Comparison of ENCODE assay signal across 10 mouse cellular contexts in genomic region chr6:48552918-48553317, GRCm38 (mm10). TPM values are rescaled to one million over a fixed set of nuclear protein-coding genes. Genes with fewer than 3 reads are reported as not detected.
DNase-seq lines count a peak whose midpoint lies in the region; ATAC-seq lines count a peak whose summit lies in the region.
"Had no signal": no experiment of that assay in that cellular context is flagged by ENCODE, and none has a peak within 500 bp of the region (broad histone marks: within the 10 kb centered on the region; RNA-seq: fewer than 3 reads in every experiment).

No protein-coding gene starts in this region.

- no peaks in the 10 kb centered on the region for H3K27me3 ChIP-seq in hindbrain, embryonic 10.5 days (ENCODE audit: insufficient read depth, poor library complexity, severe bottlenecking)
- H3K27me3 ChIP-seq in hindbrain, embryonic 16.5 days (replicated peaks; ENCODE audit: control insufficient read depth, insufficient read depth, low read length) = no peaks in the 10 kb centered on the region
- no peaks in the 10 kb centered on the region for H3K27me3 ChIP-seq in neural tube, embryonic 13.5 days

- no peak overlapping the region for H3K9ac ChIP-seq in hindbrain, embryonic 16.5 days (ENCODE audit: low read depth, low read length)
- no peak overlapping the region for H3K9ac ChIP-seq in neural tube, embryonic 13.5 days

- no peak overlapping the region for H3K4me3 ChIP-seq in hindbrain, embryonic 10.5 days
- no peak overlapping the region for H3K4me3 ChIP-seq in hindbrain, embryonic 16.5 days (ENCODE audit: low read length)
- no peak overlapping the region for H3K4me3 ChIP-seq in neural tube, embryonic 13.5 days

- 61% methylated on average over 4 of the region's 4 CpGs for WGBS in hindbrain, embryonic 10.5 days
- 63% methylated on average over 4 of the region's 4 CpGs for WGBS in hindbrain, embryonic 16.5 days
- 69% methylated on average over 4 of the region's 4 CpGs for whole genome bisulfite sequencing in neural tube, embryonic 13.5 days

- H3K4me1 ChIP-seq in hindbrain, embryonic 10.5 days (replicated peaks) = peaks cover 18% of the 10 kb centered on the region
- peaks cover 9% of the 10 kb centered on the region for H3K4me1 ChIP-seq in hindbrain, embryonic 16.5 days (ENCODE audit: control insufficient read depth, insufficient read depth, low read depth, low read length)
- H3K4me1 ChIP-seq in neural tube, embryonic 13.5 days (replicated peaks) = peaks cover 21% of the 10 kb centered on the region

- H3K9me3 ChIP-seq in hindbrain, embryonic 10.5 days = no peaks in the 10 kb centered on the region
- H3K9me3 ChIP-seq in hindbrain, embryonic 16.5 days (ENCODE audit: control insufficient read depth, low read length) = no peaks in the 10 kb centered on the region
- no peaks in the 10 kb centered on the region for H3K9me3 ChIP-seq in neural tube, embryonic 13.5 days

- peak; percentile 12 for DNase-seq in hindbrain, embryonic 10.5 days (ENCODE audit: low spot score)
- peak; percentile 97 for DNase-seq in ES-CJ7 (ENCODE audit: low read depth, low spot score)
- peak; percentile 61 for DNase-seq in embryo, embryonic 11 days
- DNase-seq in layer of hippocampus, postnatal 25 days (ENCODE audit: extremely low spot score in 1 of 2, low spot score in 1 of 2) = no peak
- no peak for DNase-seq in left cerebral cortex, postnatal 36 days (ENCODE audit: low spot score in 2 of 2)

- H3K27ac ChIP-seq in hindbrain, embryonic 10.5 days = no peak overlapping the region
- H3K27ac ChIP-seq in hindbrain, embryonic 16.5 days (ENCODE audit: low read depth, low read length) = no peak overlapping the region
- H3K27ac ChIP-seq in neural tube, embryonic 13.5 days (replicated peaks) = peak overlapping the region; percentile 96; the same call in 1 of the 2 replicates

- intact Hi-C loops in left cerebral cortex, postnatal 36 days (cut with DNase I) = loop anchor here (5.0 kb wide), 1 partner anchor 74 kb away; the partner anchor contains the start of gene AI854703

- H3K4me2 ChIP-seq in hindbrain, embryonic 16.5 days (ENCODE audit: low read length) = no peak overlapping the region
- H3K4me2 ChIP-seq in neural tube, embryonic 13.5 days = no peak overlapping the region

- ATAC-seq in hindbrain, embryonic 16.5 days = no peak
- no peak for ATAC-seq in neural tube, embryonic 13.5 days (ENCODE audit: low read depth)
- no peak for ATAC-seq in frontal cortex, adult (ENCODE audit: low TSS enrichment)

- H3K36me3 ChIP-seq in hindbrain, embryonic 10.5 days = peaks cover 14% of the 10 kb centered on the region
- no peaks in the 10 kb centered on the region; the same call in 1 of the 2 replicates for H3K36me3 ChIP-seq in hindbrain, embryonic 16.5 days (ENCODE audit: control insufficient read depth, insufficient read depth, low read length)
- H3K36me3 ChIP-seq in neural tube, embryonic 13.5 days = peaks cover 13% of the 10 kb centered on the region

RNA-seq across cellular contexts. Expression of gene Lrrc61, which starts 1.7 kb away (rescaled TPM):
- polyA plus RNA-seq in hindbrain, embryonic 10.5 days (2016; fragmentation: Nextera tagmentation; extraction: Ambion mirVana) = 16.9 and 25.2 TPM in 2 replicates
- polyA plus RNA-seq in hindbrain, embryonic 16.5 days (2015; fragmentation: Nextera tagmentation; extraction: Ambion mirVana) = 20.7 and 29.5 TPM in 2 replicates
- 20.7 and 24.0 TPM in 2 replicates for polyA plus RNA-seq in neural tube, embryonic 13.5 days (2015; fragmentation: Nextera tagmentation; extraction: Ambion mirVana)
- 10 to 100 TPM; 34.8 to 39.0 TPM for total RNA-seq in layer of hippocampus, postnatal 25 days (2021)
- 10 to 100 TPM; 31.6 to 43.3 TPM for total RNA-seq in left cerebral cortex, postnatal 36 days (2021)

RNA-seq across cellular contexts. Expression of gene Atp6v0e2, which starts 15.5 kb away (rescaled TPM):
- 45.7 and 62.2 TPM in 2 replicates for polyA plus RNA-seq in hindbrain, embryonic 10.5 days (2016; fragmentation: Nextera tagmentation; extraction: Ambion mirVana)
- 358 and 389 TPM in 2 replicates for polyA plus RNA-seq in hindbrain, embryonic 16.5 days (2015; fragmentation: Nextera tagmentation; extraction: Ambion mirVana)
- polyA plus RNA-seq in neural tube, embryonic 13.5 days (2015; fragmentation: Nextera tagmentation; extraction: Ambion mirVana) = 177 and 203 TPM in 2 replicates
- 100 to 1,000 TPM; 454 to 498 TPM for total RNA-seq in layer of hippocampus, postnatal 25 days (2021)
- 100 to 1,000 TPM; 418 to 471 TPM for total RNA-seq in left cerebral cortex, postnatal 36 days (2021)

RNA-seq across cellular contexts. Expression of gene Rarres2, which starts 19.7 kb away (rescaled TPM):
- 0.42 and 1.9 TPM in 2 replicates for polyA plus RNA-seq in hindbrain, embryonic 10.5 days (2016; fragmentation: Nextera tagmentation; extraction: Ambion mirVana)
- polyA plus RNA-seq in hindbrain, embryonic 16.5 days (2015; fragmentation: Nextera tagmentation; extraction: Ambion mirVana) = 7.8 and 8.2 TPM in 2 replicates
- polyA plus RNA-seq in neural tube, embryonic 13.5 days (2015; fragmentation: Nextera tagmentation; extraction: Ambion mirVana) = 9.2 and 10.9 TPM in 2 replicates
- 10 to 100 TPM; 15.1 to 16.5 TPM for total RNA-seq in layer of hippocampus, postnatal 25 days (2021)
- 10 to 100 TPM; 12.5 to 13.1 TPM for total RNA-seq in left cerebral cortex, postnatal 36 days (2021)

RNA-seq across cellular contexts. Expression of gene Gm45021, which starts 36.5 kb away (rescaled TPM):
- polyA plus RNA-seq in hindbrain, embryonic 10.5 days (2016; fragmentation: Nextera tagmentation; extraction: Ambion mirVana) = not detected in 2 replicates
- polyA plus RNA-seq in hindbrain, embryonic 16.5 days (2015; fragmentation: Nextera tagmentation; extraction: Ambion mirVana) = not detected in 2 replicates
- not detected in 2 replicates for polyA plus RNA-seq in neural tube, embryonic 13.5 days (2015; fragmentation: Nextera tagmentation; extraction: Ambion mirVana)
- not detected for total RNA-seq in layer of hippocampus, postnatal 25 days (2021)
- not detected for total RNA-seq in left cerebral cortex, postnatal 36 days (2021)
- polyA plus RNA-seq: heart, embryonic 16.5 days; lung, embryonic 16.5 days had no signal

RNA-seq across cellular contexts. Expression of gene Repin1, which starts 40.8 kb away (rescaled TPM):
- polyA plus RNA-seq in hindbrain, embryonic 10.5 days (2016; fragmentation: Nextera tagmentation; extraction: Ambion mirVana) = 55.9 and 57.2 TPM in 2 replicates
- polyA plus RNA-seq in hindbrain, embryonic 16.5 days (2015; fragmentation: Nextera tagmentation; extraction: Ambion mirVana) = 41.9 and 45.6 TPM in 2 replicates
- polyA plus RNA-seq in neural tube, embryonic 13.5 days (2015; fragmentation: Nextera tagmentation; extraction: Ambion mirVana) = 38.0 and 40.3 TPM in 2 replicates
- total RNA-seq in layer of hippocampus, postnatal 25 days (2021) = 10 to 100 TPM; 40.4 to 46.9 TPM
- total RNA-seq in left cerebral cortex, postnatal 36 days (2021) = 10 to 100 TPM; 51.8 to 59.8 TPM

Comparison
In these comparisons a context has a peak if more than half of its experiments do, and no peak if none do; other contexts are left out.
1. DNase-seq: peak in hindbrain, embryonic 10.5 days (single experiment), ES-CJ7 (single experiment) and embryo, embryonic 11 days (single experiment); none in layer of hippocampus, postnatal 25 days (0 of 2) and left cerebral cortex, postnatal 36 days (0 of 2).